Mouse (Mus musculus) heart, adult 2 months (tissue): ENCODE measurements around the gene Snrk.

Experiments used
- CTCF ChIP-seq: fragments of 200-600 bp; IDR thresholded peaks from 2 replicates; pipeline ENCODE4 v1.8.1; 2022; ENCODE audit warnings: antibody characterized with exemption, mild to moderate bottlenecking, moderate library complexity
- POLR2A ChIP-seq: fragments of 200-500 bp; IDR thresholded peaks from 2 replicates; pipeline ENCODE4 v1.6.1; 2011; ENCODE audit warnings: mild to moderate bottlenecking, low read depth, low read length, control low read depth; ENCODE audit not compliant: insufficient read depth

DNA sequence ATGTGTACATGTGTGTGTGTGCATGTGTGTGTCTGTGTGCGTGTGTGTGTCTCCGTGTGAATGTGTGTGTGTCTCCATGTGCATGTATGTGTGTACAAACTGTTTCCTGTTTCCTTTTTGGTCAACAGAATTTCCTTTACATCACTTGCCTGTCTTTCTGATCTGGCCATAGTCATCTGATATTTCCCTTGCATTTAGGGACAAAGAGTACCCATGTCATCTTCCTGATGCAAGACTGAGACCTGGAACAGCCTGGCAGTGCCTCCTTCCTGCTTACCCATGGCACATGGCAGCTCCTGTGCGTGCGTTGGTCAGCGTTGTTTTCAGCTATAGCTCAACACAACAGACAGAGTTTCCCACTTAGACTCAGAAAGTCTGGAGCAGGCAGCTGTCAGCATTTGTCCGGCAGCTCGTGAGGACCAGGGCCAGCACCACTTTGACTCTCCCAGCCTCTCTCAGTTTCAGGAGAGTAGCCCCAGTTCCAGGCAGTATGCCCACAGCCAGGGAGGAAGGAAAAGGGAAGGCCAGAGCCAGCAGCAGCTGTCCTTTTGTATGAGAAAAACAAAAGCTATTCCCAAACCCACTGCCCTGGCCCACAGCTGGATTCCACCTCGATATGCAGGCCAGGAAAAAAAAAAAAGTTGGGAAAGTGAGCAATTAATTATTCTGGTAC lies 7.4 kb upstream of the Snrk start:
- TF ChIP-seq CTCF, result no peak
- peak; percentile 69; the same call in 1 of the 2 replicates for TF ChIP-seq POLR2A
